Mouse (Mus musculus) liver, embryonic 14.5 days (tissue): Measurements from ENCODE around the gene Tmem270.
A peak's percentile ranks its signal among the peaks of the same experiment; 100 is the strongest.

Experiments used
- CTCF ChIP-seq: IDR thresholded peaks from 2 replicates; pipeline ENCODE4 v1.5.1; 2016; ENCODE audit warnings: antibody characterized with exemption, low read depth, control low read depth
- EP300 ChIP-seq: IDR thresholded peaks from 2 replicates; pipeline ENCODE4 v1.6.1; 2016; ENCODE audit warnings: antibody characterized with exemption, low read depth

DNA sequence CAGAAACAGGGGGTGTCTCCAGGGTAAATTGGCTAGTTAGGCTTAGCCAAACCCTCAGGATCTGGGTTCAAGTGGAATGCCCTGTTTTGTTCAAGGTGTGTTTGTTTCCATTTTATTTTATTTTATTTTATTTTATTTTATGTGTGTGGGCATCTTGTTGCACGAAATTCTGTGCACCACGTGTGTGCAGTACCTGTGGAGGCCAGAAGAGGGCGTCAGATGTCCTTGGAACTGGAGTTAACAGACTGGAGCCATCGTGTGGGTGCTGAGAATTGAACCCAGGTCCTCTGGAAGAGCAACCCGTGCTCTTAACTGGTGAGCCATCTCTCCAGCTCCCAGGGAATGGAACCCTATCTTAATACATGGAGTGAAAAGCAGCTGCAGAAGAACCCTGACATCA lies 13.8 kb downstream of the Tmem270 start:
- peak; percentile 50 for TF ChIP-seq CTCF
- no peak for TF ChIP-seq EP300
